Mouse (Mus musculus) kidney, postnatal 25 days (tissue): ENCODE results near the gene 5730522E02Rik.
"Not testable (repeated sequence)": the region's sequence is repeated elsewhere in the genome, so short reads cannot be mapped to it uniquely, and the experiment has no call there.

Source experiments
- DNase-seq, 2 experiments: peaks; one replicate each; pipeline ENCODE4 v3.0.0; 2021; ENCODE audit warnings: mixed read lengths in 2 of 2

Gene 5730522E02Rik

GRCm38 (mm10) chr11:26210582-26211180 lies at the start of gene 5730522E02Rik:
Gene 5730522E02Rik (minus strand): TSS chr11:26210763.
- no peak for DNase-seq

- no peak for DNase-seq
These were observed 26.0 kb upstream of the 5730522E02Rik start for GRCm38 (mm10) chr11:26236540-26236939.

GRCm38 (mm10) chr11:26229895-26230294 lies 19.3 kb upstream of the 5730522E02Rik start:
- DNase-seq, result no peak

GRCm38 (mm10) chr11:26213643-26214042 lies 3.1 kb upstream of the 5730522E02Rik start:
- not testable (repeated sequence) for DNase-seq

GRCm38 (mm10) chr11:26209811-26210581 lies 567 bp downstream of the 5730522E02Rik start:
- DNase-seq, result peak; percentile 74 to 86

- DNase-seq, result no peak
These were observed 7.1 kb downstream of the 5730522E02Rik start for GRCm38 (mm10) chr11:26203466-26203865.

GRCm38 (mm10) chr11:26202842-26203241 lies 7.7 kb downstream of the 5730522E02Rik start:
- DNase-seq, result no peak

- DNase-seq, result no peak
These were observed 8.8 kb downstream of the 5730522E02Rik start for GRCm38 (mm10) chr11:26201778-26202097.

- peak; percentile 52 to 65 for DNase-seq
These were observed 9.4 kb downstream of the 5730522E02Rik start for GRCm38 (mm10) chr11:26200970-26201777.

GRCm38 (mm10) chr11:26195468-26195867 lies 15.1 kb downstream of the 5730522E02Rik start:
- DNase-seq, result no peak

- DNase-seq, result no peak
These were observed 23.2 kb downstream of the 5730522E02Rik start for GRCm38 (mm10) chr11:26187231-26187967.

- no peak for DNase-seq
These were observed 40.0 kb downstream of the 5730522E02Rik start for GRCm38 (mm10) chr11:26170572-26170971.

- DNase-seq, result no peak
These were observed 43.0 kb downstream of the 5730522E02Rik start for GRCm38 (mm10) chr11:26167609-26167971.

GRCm38 (mm10) chr11:26166966-26167608 lies 43.5 kb downstream of the 5730522E02Rik start:
- DNase-seq, result no peak

GRCm38 (mm10) chr11:26164651-26165259 lies 45.8 kb downstream of the 5730522E02Rik start:
- DNase-seq, result no peak

GRCm38 (mm10) chr11:26161354-26161753 lies 49.2 kb downstream of the 5730522E02Rik start:
- DNase-seq, result no peak

- no peak for DNase-seq
These were observed 51.5 kb downstream of the 5730522E02Rik start for GRCm38 (mm10) chr11:26159033-26159432.

GRCm38 (mm10) chr11:26140024-26140423 lies 70.5 kb downstream of the 5730522E02Rik start:
- DNase-seq, result no peak

- DNase-seq, result no peak
These were observed 72.5 kb downstream of the 5730522E02Rik start for GRCm38 (mm10) chr11:26138013-26138412.

- DNase-seq, result peak in 1 of 2 experiments; percentile 31
These were observed 79.7 kb downstream of the 5730522E02Rik start for GRCm38 (mm10) chr11:26130911-26131310.

GRCm38 (mm10) chr11:26129054-26129453 lies 81.5 kb downstream of the 5730522E02Rik start:
- no peak for DNase-seq

GRCm38 (mm10) chr11:26128385-26128784 lies 82.2 kb downstream of the 5730522E02Rik start:
- DNase-seq, result no peak
